Comparison of ENCODE assay signal across 39 mouse cellular contexts in genomic region chr4:135130156-135130555, GRCm38 (mm10). TPM values are rescaled to one million over a fixed set of nuclear protein-coding genes. Genes with fewer than 3 reads are reported as not detected.
"Had no signal": no experiment of that assay in that cellular context is flagged by ENCODE, and none has a peak within 500 bp of the region (broad histone marks: within the 10 kb centered on the region; RNA-seq: fewer than 3 reads in every experiment).

No protein-coding gene starts in this region.

- ATAC-seq: hindbrain, embryonic 16.5 days; hindbrain, postnatal 0 days; inflammation-experienced regulatory T-cells, adult 6 months; intestine, embryonic 15.5 days; intestine, embryonic 16.5 days; intestine, postnatal 0 days had no signal

- H3K4me2 ChIP-seq: heart, embryonic 12.5 days; heart, embryonic 13.5 days; heart, embryonic 15.5 days; hindbrain, embryonic 12.5 days; hindbrain, embryonic 13.5 days; hindbrain, embryonic 14.5 days; hindbrain, embryonic 15.5 days; intestine, embryonic 15.5 days; kidney, embryonic 15.5 days had no signal

- H3K4me3 ChIP-seq: heart, embryonic 10.5 days; heart, embryonic 12.5 days; heart, embryonic 13.5 days; heart, embryonic 15.5 days; hindbrain, embryonic 12.5 days; hindbrain, embryonic 13.5 days; hindbrain, embryonic 15.5 days; intestine, embryonic 15.5 days; kidney, embryonic 15.5 days; layer of hippocampus, adult 2 months had no signal

- H3K9ac ChIP-seq: heart, embryonic 12.5 days; heart, embryonic 13.5 days; heart, embryonic 15.5 days; hindbrain, embryonic 12.5 days; hindbrain, embryonic 13.5 days; hindbrain, embryonic 14.5 days; hindbrain, embryonic 15.5 days; intestine, embryonic 15.5 days; kidney, embryonic 15.5 days had no signal

- H3K36me3 ChIP-seq: heart, embryonic 10.5 days; heart, embryonic 12.5 days; heart, embryonic 13.5 days; heart, embryonic 15.5 days; hindbrain, embryonic 10.5 days; hindbrain, embryonic 12.5 days; hindbrain, embryonic 13.5 days; hindbrain, embryonic 15.5 days; intestine, embryonic 15.5 days; kidney, embryonic 15.5 days had no signal

- DNase-seq: heart, postnatal 10 days; heart, postnatal 14 days; heart, postnatal 36 days; heart, postnatal 4 days; kidney, adult 11 months; kidney, adult 18-20 months; kidney, adult 2 months; kidney, adult 8-10 months; kidney, adult 9 months; kidney, postnatal 10 days; kidney, postnatal 14 days; kidney, postnatal 25 days; kidney, postnatal 36 days; kidney, postnatal 4 days; layer of hippocampus, adult 9-11 months; layer of hippocampus, postnatal 36 days had no signal

- H3K9me3 ChIP-seq: heart, embryonic 10.5 days; heart, embryonic 12.5 days; heart, embryonic 13.5 days; heart, embryonic 15.5 days; hindbrain, embryonic 10.5 days; hindbrain, embryonic 12.5 days; hindbrain, embryonic 13.5 days; hindbrain, embryonic 15.5 days; intestine, embryonic 15.5 days; kidney, embryonic 15.5 days had no signal

- H3K27ac ChIP-seq: heart, embryonic 10.5 days; heart, embryonic 13.5 days; heart, embryonic 15.5 days; hindbrain, embryonic 10.5 days; hindbrain, embryonic 12.5 days; hindbrain, embryonic 13.5 days; hindbrain, embryonic 14.5 days; hindbrain, embryonic 15.5 days; hindbrain, postnatal 0 days; intestine, embryonic 15.5 days; kidney, embryonic 15.5 days; kidney, postnatal 0 days; layer of hippocampus, adult 2 months had no signal

RNA-seq across cellular contexts. Expression of gene Runx3, which starts 9.7 kb away (rescaled TPM):
- total RNA-seq: hindbrain, postnatal 0 days; layer of hippocampus, adult 18-20 months; layer of hippocampus, adult 2 months; layer of hippocampus, postnatal 10 days; layer of hippocampus, postnatal 14 days; layer of hippocampus, postnatal 25 days; layer of hippocampus, postnatal 36 days had no signal
- polyA plus RNA-seq: hindbrain, embryonic 14.5 days; hindbrain, embryonic 16.5 days; hindbrain, postnatal 0 days; kidney, embryonic 16.5 days had no signal
